Mouse (Mus musculus) lung, postnatal 0 days (tissue): ENCODE measurements at regions not wholly inside any gene's neighbourhood (a gene's known extent, or its start where the extent isn't known, plus 50 kb on each side); places are given as distances from the start of the nearest gene placed in this dataset.
A peak's percentile ranks its signal among the peaks of the same experiment; 100 is the strongest.
"Not testable (repeated sequence)": the region's sequence is repeated elsewhere in the genome, so short reads cannot be mapped to it uniquely, and the experiment has no call there.

Source experiments
- ATAC-seq: fragments of 200-750 bp; cut with Nextera tagmentation; 2 replicates; pipeline ENCODE4 v1.8.0; 2017; ENCODE audit warnings: moderate library complexity
- DNase-seq: peaks from one replicate; pipeline ENCODE4 v3.0.0-alpha.2; 2016; ENCODE audit warnings: low spot score
- H3K27ac ChIP-seq: fragments of 300-500 bp; sonication (generic); 2 replicates; pipeline ENCODE4 v1.5.1; 2014; ENCODE audit warnings: antibody characterized with exemption, mild to moderate bottlenecking, low read length, mixed read lengths
- H3K27me3 ChIP-seq: fragments of 300-500 bp; sonication (generic); replicated peaks from 2 replicates; pipeline ENCODE4 v1.6.1; 2014; ENCODE audit warnings: low read length, mixed read lengths; ENCODE audit not compliant: insufficient read depth
- H3K36me3 ChIP-seq: fragments of 300-500 bp; sonication (generic); 2 replicates; pipeline ENCODE4 v1.6.1; 2014; ENCODE audit warnings: low read length, mixed read lengths; ENCODE audit not compliant: insufficient read depth
- H3K4me1 ChIP-seq: fragments of 300-500 bp; sonication (generic); 2 replicates; pipeline ENCODE4 v1.6.1; 2014; ENCODE audit warnings: antibody characterized with exemption, low read depth, low read length, mixed read lengths; ENCODE audit not compliant: insufficient read depth
- H3K4me2 ChIP-seq: fragments of 300-500 bp; sonication (generic); replicated peaks from 2 replicates; pipeline ENCODE4 v1.6.1; 2014; ENCODE audit warnings: low read depth, mild to moderate bottlenecking, low read length, moderate library complexity, mixed read lengths
- H3K4me3 ChIP-seq: fragments of 300-500 bp; sonication (generic); 2 replicates; pipeline ENCODE4 v1.5.1; 2014; ENCODE audit warnings: low read depth, low read length
- H3K9ac ChIP-seq: fragments of 300-500 bp; sonication (generic); replicated peaks from 2 replicates; pipeline ENCODE4 v1.6.1; 2014; ENCODE audit warnings: low read depth, mild to moderate bottlenecking
- H3K9me3 ChIP-seq: fragments of 300-500 bp; sonication (generic); 2 replicates; pipeline ENCODE4 v1.6.1; 2016; ENCODE audit warnings: low read length, mixed read lengths
- CTCF ChIP-seq: IDR thresholded peaks from 2 replicates; pipeline ENCODE4 v1.5.1; 2016; ENCODE audit warnings: antibody characterized with exemption, mild to moderate bottlenecking
- EP300 ChIP-seq: IDR thresholded peaks from 2 replicates; pipeline ENCODE4 v1.6.1; 2016; ENCODE audit warnings: antibody characterized with exemption, mild to moderate bottlenecking, control low read depth
- WGBS: fragments of 180-500 bp; shearing (Covaris S2); extraction: QIAGEN DNeasy Blood & Tissue Kit; methylation state at CpG from one replicate; pipeline ENCODE4 v1.1.7; 2014; 5-methylcytosine and 5-hydroxymethylcytosine counted together

DNA sequence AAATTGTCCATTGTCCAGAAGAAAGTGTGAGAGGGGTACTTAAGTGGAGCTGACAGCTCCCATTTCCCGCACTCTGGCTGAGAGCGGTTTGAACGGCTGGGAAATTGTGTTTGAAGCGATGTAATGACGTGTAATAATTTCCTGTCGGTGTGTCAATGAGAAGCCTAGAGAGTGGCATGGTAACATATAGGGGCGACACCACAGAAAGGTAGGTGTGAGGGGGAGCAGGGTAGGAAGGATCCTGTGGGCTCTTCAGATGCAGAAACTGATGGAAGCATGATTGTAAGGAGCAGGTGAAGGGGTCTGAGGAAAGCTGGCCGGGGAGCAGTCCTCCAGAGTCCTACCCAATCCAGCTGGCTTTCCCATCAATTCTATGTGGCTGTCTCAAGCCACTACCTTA, 189.2 kb upstream of the Irx4 start:
- Histone ChIP-seq H3K9ac (no peak overlapping the region), H3K4me1 (no peaks in the 10 kb centered on the region), H3K27ac (no peak overlapping the region), H3K4me2 (no peak overlapping the region), H3K27me3 (no peaks in the 10 kb centered on the region), H3K36me3 (no peaks in the 10 kb centered on the region), H3K4me3 (no peak overlapping the region), H3K9me3 (no peaks in the 10 kb centered on the region)
- no peak for DNase-seq
- 30% methylated on average over 8 of the region's 8 CpGs for WGBS
- ATAC-seq = no peak
- TF ChIP-seq EP300 (no peak), CTCF (no peak)

DNA sequence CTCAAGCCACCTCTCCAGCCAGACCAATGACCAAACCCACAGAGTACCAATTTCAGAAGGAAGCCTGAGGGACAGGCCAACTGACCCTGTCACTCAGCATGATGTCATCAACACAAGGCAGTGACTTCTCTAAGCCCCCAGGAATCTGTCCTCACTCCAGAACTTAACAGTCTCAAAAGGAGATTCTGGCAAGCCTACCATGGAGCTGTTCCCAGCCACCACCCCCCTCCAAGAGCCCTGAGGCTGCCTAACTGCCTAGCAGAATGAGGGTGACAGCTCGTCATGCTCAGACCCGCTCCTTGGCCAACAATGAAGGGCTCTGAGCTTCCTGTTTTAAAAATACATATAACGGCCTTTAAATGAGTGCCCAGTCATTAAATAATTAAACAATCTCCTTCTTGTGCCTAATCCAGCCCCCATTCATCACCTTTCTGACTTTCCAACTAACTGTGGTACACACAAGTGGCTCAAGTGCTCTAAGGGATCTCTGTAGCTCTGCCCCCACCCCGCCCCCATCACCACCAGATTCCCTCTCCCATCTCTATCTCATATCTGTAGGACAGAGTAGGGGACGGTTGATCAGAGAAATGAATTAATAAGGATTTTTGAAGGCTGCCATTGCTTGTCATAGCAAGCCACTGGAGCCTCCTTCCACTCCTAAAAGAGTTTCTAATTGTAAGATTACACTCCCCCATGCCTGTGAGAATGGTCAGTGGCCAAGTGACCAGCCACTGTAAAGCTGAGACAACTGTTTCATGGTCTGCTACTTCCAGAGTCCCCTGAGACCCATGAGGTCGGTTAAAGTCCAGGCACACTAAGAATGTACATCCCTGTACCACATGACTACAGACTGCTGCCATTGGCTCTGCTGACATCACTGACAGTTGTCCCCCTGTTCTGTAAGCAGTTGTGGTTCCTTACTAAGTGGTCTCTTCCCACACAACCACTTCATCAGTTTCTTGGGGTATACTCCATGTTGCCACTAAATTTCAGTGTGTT, 188.1 kb upstream of the Irx4 start:
- TF ChIP-seq EP300 (no peak), CTCF (no peak)
- no peak overlapping the region for H3K27ac ChIP-seq
- no peak overlapping the region for H3K4me2 ChIP-seq
- no peaks in the 10 kb centered on the region for H3K4me1 ChIP-seq
- no peak overlapping the region for H3K4me3 ChIP-seq
- no peaks in the 10 kb centered on the region for H3K27me3 ChIP-seq
- ATAC-seq (no peak), DNase-seq (no peak)
- H3K36me3 ChIP-seq = no peaks in the 10 kb centered on the region
- 41% methylated on average over 6 of the region's 6 CpGs for WGBS
- H3K9ac ChIP-seq = no peak overlapping the region
- H3K9me3 ChIP-seq = no peaks in the 10 kb centered on the region

GRCm38 (mm10) chr13:73077866-73078430, 182.3 kb upstream of the Irx4 start:
- Histone ChIP-seq H3K36me3 (no peaks in the 10 kb centered on the region), H3K27ac (no peak overlapping the region), H3K4me3 (no peak overlapping the region), H3K4me2 (no peak overlapping the region), H3K27me3 (no peaks in the 10 kb centered on the region), H3K9ac (no peak overlapping the region), H3K9me3 (no peaks in the 10 kb centered on the region), H3K4me1 (no peaks in the 10 kb centered on the region)
- ATAC-seq (no peak), DNase-seq (no peak)
- 36% methylated on average over 2 of the region's 2 CpGs for WGBS
- TF ChIP-seq EP300 = no peak
- TF ChIP-seq CTCF = no peak

- DNase-seq = peak; percentile 14
- not testable (repeated sequence) for H3K36me3 ChIP-seq, H3K4me3 ChIP-seq, H3K9me3 ChIP-seq, H3K9ac ChIP-seq, H3K27me3 ChIP-seq, H3K4me1 ChIP-seq, H3K4me2 ChIP-seq, ATAC-seq, H3K27ac ChIP-seq
- TF ChIP-seq CTCF = peak; percentile 32
Measured at GRCm38 (mm10) chr13:73087815-73088214, 172.5 kb upstream of the Irx4 start.

DNA sequence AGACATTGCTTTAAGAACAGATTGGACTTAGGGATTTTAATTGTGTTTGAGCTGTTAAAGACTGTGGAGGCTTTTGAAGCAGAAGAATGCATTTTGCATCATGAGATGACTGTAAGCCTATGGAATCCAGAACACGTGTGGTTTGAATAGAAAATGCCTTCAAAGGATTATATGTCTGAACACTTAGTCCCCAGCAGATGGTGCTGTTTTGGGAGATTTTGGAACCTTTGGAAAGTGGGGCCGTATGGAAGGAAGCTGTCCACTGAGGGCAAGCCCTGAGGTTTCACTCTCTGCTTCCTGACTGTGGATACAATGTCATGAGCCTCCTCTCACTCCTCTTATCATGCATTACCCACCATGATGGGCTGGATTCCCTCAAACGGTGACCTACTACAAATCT, 168.4 kb upstream of the Irx4 start:
- TF ChIP-seq CTCF (no peak), EP300 (no peak)
- 36% methylated on average over 3 of the region's 3 CpGs for WGBS
- H3K4me3 ChIP-seq = no peak overlapping the region
- no peaks in the 10 kb centered on the region for H3K9me3 ChIP-seq
- H3K4me1 ChIP-seq = no peaks in the 10 kb centered on the region
- no peaks in the 10 kb centered on the region for H3K36me3 ChIP-seq
- H3K9ac ChIP-seq = no peak overlapping the region
- H3K4me2 ChIP-seq = no peak overlapping the region
- H3K27me3 ChIP-seq = no peaks in the 10 kb centered on the region
- H3K27ac ChIP-seq = no peak overlapping the region
- ATAC-seq (no peak), DNase-seq (no peak)

DNA sequence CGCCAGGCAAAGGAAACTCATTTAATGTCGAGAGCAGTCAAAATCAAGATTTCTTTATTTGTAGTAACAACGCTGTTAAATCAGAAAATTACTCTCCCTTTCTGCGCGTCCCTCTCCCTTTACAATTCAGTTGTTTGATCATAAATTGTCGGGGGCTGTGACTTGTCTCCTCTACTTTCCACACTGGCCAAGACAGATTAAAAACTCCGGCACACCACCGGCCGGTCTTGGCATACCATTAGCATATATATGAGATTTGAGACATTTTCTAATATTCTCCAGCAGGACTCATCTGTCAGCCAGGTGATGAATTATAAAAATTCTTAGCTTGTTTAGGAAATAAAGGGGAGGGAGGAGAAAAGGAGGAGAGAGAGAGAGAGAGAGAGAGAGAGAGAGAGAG, 162.8 kb upstream of the Irx4 start:
- DNase-seq = no peak
- H3K4me1 ChIP-seq = no peaks in the 10 kb centered on the region
- H3K4me2 ChIP-seq = no peak overlapping the region
- no peaks in the 10 kb centered on the region for H3K9me3 ChIP-seq
- no peak overlapping the region for H3K27ac ChIP-seq
- H3K27me3 ChIP-seq = no peaks in the 10 kb centered on the region
- no peak for TF ChIP-seq EP300
- TF ChIP-seq CTCF = no peak
- no peak for ATAC-seq
- no peak overlapping the region for H3K4me3 ChIP-seq
- H3K36me3 ChIP-seq = no peaks in the 10 kb centered on the region
- H3K9ac ChIP-seq = no peak overlapping the region
- 86% methylated on average over 9 of the region's 9 CpGs for WGBS
